Mouse (Mus musculus): ENCODE measurements around the gene Zfp661.
"Not testable (repeated sequence)": the region's sequence is repeated elsewhere in the genome, so short reads cannot be mapped to it uniquely, and the experiment has no call there.

Zfp661 gene

GRCm38 (mm10) chr2:127586694-127587513 lies at the start of gene Zfp661, which contains the start of gene Mrps5:
Gene Zfp661, minus strand, starts transcription at chr2:127587094.
Gene Mrps5, plus strand, starts transcription at chr2:127587222.
- peak; percentile 83 for DNase-seq (ENCODE audit: low read depth, low spot score)

GRCm38 (mm10) chr2:127635581-127635980 lies 48.7 kb upstream of the Zfp661 start:
- DNase-seq (ENCODE audit: low read depth, low spot score): no peak

- no peak for DNase-seq (ENCODE audit: low read depth, low spot score)
These were observed 45.7 kb upstream of the Zfp661 start for GRCm38 (mm10) chr2:127632601-127633000.

- DNase-seq (ENCODE audit: low read depth, low spot score): no peak
These were observed 41.2 kb upstream of the Zfp661 start for GRCm38 (mm10) chr2:127627990-127628570.

GRCm38 (mm10) chr2:127627354-127627753 lies 40.5 kb upstream of the Zfp661 start:
- no peak for DNase-seq (ENCODE audit: low read depth, low spot score)

GRCm38 (mm10) chr2:127625659-127626058 lies 38.8 kb upstream of the Zfp661 start:
- no peak for DNase-seq (ENCODE audit: low read depth, low spot score)

GRCm38 (mm10) chr2:127624786-127625185 lies 37.9 kb upstream of the Zfp661 start:
- no peak for DNase-seq (ENCODE audit: low read depth, low spot score)

GRCm38 (mm10) chr2:127622065-127622464 lies 35.2 kb upstream of the Zfp661 start:
- DNase-seq (ENCODE audit: low read depth, low spot score): no peak

- DNase-seq (ENCODE audit: low read depth, low spot score): peak; percentile 45
These were observed 32.4 kb upstream of the Zfp661 start for GRCm38 (mm10) chr2:127619311-127619710.

GRCm38 (mm10) chr2:127612288-127612687 lies 25.4 kb upstream of the Zfp661 start:
- DNase-seq (ENCODE audit: low read depth, low spot score): no peak

- no peak for DNase-seq (ENCODE audit: low read depth, low spot score)
These were observed 24.5 kb upstream of the Zfp661 start for GRCm38 (mm10) chr2:127611386-127611785.

- DNase-seq (ENCODE audit: low read depth, low spot score): no peak
These were observed 22.1 kb upstream of the Zfp661 start for GRCm38 (mm10) chr2:127608986-127609385.

GRCm38 (mm10) chr2:127608234-127608633 lies 21.3 kb upstream of the Zfp661 start:
- peak; percentile 22 for DNase-seq (ENCODE audit: low read depth, low spot score)

GRCm38 (mm10) chr2:127605203-127605602 lies 18.3 kb upstream of the Zfp661 start:
- no peak for DNase-seq (ENCODE audit: low read depth, low spot score)

- DNase-seq (ENCODE audit: low read depth, low spot score): not testable (repeated sequence)
These were observed 16.5 kb upstream of the Zfp661 start for GRCm38 (mm10) chr2:127603383-127603782.

GRCm38 (mm10) chr2:127590840-127591239 lies 3.9 kb upstream of the Zfp661 start:
- peak; percentile 49 for DNase-seq (ENCODE audit: low read depth, low spot score)

- peak; percentile 56 for DNase-seq (ENCODE audit: low read depth, low spot score)
These were observed 3.3 kb upstream of the Zfp661 start for GRCm38 (mm10) chr2:127590204-127590603.

- DNase-seq (ENCODE audit: low read depth, low spot score): no peak
These were observed 2.0 kb upstream of the Zfp661 start for GRCm38 (mm10) chr2:127588897-127589296.

GRCm38 (mm10) chr2:127587514-127587844 lies 585 bp upstream of the Zfp661 start:
- DNase-seq (ENCODE audit: low read depth, low spot score): no peak

GRCm38 (mm10) chr2:127584436-127584858 lies 2.4 kb downstream of the Zfp661 start:
- peak; percentile 94 for DNase-seq (ENCODE audit: low read depth, low spot score)

GRCm38 (mm10) chr2:127573322-127573721 lies 13.6 kb downstream of the Zfp661 start:
- DNase-seq (ENCODE audit: low read depth, low spot score): no peak

GRCm38 (mm10) chr2:127559070-127559966 lies 27.6 kb downstream of the Zfp661 start:
- peak; percentile 49 for DNase-seq (ENCODE audit: low read depth, low spot score)

Data from CD4-positive helper T cell, adult 2 months (primary cell).